Mouse (Mus musculus) mature B cell (primary cell): ENCODE results near the gene Tcap.

ENCODE experiments used
- in situ Hi-C: fragments of 300-500 bp; cut with MboI; formaldehyde crosslinking; loops from 2 replicates; pipeline ENCODE4 v1.14.3; 2019

Tcap gene

DNA sequence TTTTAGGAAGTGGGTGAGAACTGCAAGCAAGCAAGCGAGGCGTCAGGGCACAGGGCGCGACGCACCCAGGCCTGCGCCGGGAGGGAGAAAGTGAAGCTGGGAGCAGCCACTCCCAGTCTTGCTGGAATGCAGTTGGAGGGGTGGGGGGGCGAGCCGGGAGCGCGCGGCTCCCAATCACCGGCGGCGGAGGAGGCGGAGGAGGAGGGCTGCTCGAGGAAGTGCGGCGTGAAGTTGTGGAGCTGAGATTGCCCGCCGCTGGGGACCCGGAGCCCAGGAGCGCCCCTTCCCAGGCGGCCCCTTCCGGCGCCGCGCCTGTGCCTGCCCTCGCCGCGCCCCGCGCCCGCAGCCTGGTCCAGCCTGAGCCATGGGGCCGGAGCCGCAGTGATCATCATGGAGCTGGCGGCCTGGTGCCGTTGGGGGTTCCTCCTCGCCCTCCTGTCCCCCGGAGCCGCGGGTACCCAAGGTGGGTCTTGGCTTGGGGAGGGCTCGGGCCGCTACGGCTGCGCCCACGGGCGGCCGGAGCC lies 28.7 kb downstream of the Tcap start, which contains the start of gene Erbb2:
Gene Erbb2, plus strand, starts transcription at position 198 of the 524 bp plus-strand sequence.
- in situ Hi-C loops = no loop called here

DNA sequence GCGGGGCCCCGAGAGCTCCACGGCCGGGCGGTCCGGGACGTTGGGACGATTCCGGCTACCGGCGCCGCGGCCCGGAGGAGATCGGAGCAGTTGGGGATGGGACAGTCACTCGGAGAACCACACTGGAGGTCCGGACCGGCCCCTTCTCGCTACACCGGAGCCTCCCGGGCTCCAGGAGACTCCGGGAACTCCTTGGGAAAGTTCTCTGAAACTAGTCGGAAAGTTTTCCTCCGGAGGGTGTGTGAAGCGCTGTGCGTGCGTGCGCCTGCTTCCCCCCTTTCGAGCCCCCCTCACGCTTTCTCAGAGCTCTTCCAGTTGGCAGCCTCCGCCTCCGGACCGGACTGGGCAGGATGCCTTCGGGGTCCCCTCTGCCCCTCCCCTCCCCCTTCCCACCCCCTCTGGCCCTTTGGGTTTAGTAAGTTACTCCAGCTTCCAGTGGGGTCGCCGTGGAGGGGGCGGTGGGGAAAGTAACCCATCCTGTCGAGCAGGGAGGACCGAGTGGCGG lies 29.2 kb downstream of the Tcap start:
- in situ Hi-C loops = no loop called here

DNA sequence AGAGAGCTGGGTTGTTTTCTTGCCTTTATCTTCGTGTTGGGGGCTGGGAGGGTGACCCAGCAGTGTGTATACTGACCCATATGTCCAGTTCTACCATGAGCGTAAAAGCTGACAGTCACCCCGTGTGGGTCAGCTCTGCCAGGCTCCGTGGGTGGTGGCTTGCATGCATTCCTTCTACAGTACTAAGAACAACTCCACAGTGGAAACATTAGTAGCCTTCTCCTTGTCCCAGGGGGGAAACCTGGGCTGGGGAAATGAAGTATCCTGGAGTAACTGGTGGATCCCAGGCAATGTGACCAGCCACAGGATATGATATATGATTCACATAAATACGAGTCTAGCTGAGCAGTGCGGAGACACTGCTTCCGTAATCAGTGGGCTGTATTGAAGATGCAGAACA lies 30.1 kb downstream of the Tcap start:
- in situ Hi-C loops = no loop called here

DNA sequence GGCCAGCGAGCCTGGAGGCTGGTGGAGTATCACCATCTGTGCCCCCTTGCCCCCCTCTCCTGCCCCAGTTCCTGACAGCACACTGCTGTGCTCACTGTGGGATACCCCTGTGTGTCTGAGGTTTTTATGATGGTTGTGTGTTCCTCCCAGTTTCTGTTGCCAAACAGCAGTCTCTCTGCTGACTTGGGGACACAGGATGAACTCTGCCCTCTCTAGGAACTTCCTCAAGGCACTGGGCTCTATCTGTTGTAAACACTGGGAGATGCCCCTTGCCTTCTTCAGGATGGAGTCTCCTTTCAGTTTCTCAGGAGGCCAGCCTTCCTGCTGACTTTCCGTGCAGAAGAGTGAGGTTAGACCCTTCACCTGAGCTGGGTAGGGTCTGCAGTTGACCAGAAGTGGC lies 30.6 kb downstream of the Tcap start:
- in situ Hi-C loops = no loop called here

DNA sequence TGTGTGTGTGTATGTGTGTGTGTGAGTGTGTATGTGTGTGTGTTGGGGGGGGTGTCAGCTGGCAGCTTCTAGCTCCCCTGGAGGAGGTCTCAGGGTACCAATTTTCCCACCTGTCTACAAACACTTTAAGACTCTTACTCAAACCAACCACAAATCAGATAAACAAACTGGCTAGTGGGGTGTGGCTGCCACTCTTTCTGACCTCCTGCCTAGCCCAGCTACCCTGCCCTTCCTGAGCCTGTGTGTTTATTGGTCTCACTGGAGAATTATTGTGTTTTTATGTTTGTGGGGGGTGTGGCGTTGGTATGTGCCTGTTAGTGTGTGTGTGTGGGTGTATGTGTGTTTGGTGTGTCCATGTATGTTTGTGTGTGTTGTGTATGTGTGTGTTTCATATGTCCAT lies 33.5 kb downstream of the Tcap start:
- in situ Hi-C loops = no loop called here

DNA sequence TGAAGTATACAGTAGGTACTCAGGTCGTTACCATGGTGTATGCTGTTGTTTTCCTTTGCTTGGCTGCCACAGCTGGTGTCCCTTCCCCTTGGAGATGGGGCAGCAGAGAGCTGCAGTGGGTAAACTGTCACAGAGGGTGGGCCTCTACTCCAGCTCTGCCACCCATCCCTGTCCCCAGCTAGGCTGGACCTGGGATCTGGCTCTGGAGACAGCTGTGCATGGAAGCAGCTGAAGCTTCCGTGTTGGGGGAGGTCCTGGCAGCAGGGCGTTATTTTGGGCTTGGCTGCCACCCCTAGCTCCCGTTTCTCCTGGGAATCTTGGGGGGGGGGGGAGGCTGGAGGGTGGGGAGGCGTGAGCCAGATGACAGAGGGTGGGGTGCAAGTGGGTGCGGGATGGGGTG lies 34.7 kb downstream of the Tcap start:
- in situ Hi-C loops = no loop called here

DNA sequence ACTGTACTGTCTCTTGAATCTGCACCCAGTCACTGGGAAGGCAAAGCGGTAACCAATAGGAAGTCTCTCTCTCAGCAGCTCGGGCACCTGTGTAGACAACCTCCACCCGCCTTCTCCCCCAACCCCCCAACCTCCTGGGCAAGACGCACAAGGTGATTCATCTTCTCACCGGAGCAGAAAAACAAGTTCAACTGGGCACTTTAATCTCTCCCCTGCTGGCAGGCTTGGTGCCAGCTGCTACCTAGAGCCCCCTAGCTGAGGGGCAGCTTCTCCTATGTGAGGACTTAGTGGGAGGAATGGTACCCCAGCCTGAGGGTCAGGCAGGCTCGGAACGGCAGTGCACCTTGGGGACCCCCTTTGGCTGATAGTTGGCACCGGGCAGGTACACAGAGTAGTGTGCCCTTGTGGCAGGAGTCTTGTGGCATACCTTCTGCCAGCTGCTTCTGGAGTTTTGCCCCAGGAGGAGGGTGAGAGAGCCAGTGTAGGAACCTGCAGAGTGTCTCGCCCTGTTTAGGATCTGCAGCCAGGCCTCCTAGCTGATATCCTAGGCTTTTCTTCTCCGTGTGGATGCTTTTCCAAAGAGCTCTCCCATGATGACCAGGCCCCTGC lies 35.4 kb downstream of the Tcap start:
- in situ Hi-C loops = no loop called here

DNA sequence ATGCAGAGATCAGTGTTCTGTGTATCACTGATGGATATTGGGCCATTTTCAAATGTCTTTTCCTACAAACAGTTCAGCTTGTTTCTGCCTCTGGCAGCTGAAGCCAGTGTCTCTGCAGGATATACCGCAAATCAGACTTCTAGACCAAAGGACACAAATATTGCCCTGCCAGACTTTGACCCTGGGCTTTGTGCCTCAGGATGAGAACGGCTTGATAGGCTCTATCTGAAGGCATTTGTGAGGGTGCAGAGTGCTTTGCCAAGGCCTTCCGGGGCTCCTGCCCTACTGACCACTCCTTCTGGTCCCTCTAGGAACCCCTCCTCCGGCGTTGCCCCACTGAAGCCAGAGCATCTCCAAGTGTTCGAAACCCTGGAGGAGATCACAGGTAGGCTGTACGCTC lies 43.0 kb downstream of the Tcap start:
- in situ Hi-C loops = no loop called here

DNA sequence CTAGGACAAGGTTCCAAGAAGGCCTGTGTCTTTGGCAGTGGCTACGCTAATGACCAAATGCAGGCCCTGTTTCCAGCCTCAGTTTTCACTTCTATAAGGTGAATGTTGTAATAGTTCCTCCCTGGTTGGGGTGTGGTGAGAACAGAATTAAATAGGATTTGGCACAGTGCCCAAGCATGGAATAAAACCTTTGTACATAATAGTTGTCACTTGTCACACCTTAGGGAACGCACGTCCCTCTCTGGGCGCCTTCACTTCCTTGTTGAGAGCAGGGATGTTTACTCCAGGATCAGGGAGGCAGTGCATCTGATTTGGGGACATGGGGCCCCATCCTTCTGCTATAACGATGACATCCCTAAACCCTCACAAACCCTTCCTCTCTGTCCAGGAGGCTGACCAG lies 44.8 kb downstream of the Tcap start:
- in situ Hi-C loops = no loop called here

DNA sequence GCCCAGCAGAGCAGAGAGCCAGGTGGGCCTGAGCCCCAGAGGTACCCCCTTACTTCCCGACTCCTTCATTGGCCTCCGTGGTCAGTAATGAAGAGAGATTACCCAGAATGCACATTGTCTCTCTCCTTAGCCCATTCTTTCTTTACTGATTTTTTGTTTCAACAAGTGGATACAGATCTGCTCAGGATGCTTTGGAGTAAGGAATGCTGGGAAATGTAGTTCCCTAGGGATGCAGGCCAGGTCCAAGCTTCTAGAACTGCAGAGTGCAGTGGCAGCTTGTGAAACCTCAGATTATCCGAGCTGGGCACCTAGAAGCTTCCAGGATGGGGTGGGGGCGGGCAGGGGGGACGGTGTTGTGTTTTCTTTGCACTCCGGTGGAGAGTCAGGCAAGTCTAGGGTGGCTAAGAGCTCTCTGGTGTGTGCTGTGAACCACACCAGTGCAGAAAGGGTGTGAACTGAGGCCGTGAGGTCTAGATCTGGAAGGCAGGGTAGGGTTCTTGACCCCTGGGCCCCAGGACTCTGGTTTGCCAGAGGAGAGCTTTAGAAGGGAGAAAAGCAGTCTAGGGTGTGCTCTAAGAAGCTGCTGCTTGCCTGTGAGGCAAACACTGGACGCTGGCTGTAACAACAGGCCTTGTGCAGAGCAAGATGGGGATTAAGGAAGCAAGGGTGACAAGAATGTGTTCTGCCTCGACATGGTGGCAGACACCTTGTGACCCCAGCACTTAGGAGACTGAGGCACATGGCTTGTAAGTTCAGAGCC lies 48.3 kb downstream of the Tcap start:
- in situ Hi-C loops = no loop called here
